Mouse (Mus musculus) layer of hippocampus, adult 9-10 months (tissue): ENCODE measurements around the gene Msmp.
"Not testable (repeated sequence)": the region's sequence is repeated elsewhere in the genome, so short reads cannot be mapped to it uniquely, and the experiment has no call there.

ENCODE experiments used
- DNase-seq: peaks from one replicate; pipeline ENCODE4 v3.0.0; 2022; ENCODE audit warnings: low spot score

Gene Msmp

DNA sequence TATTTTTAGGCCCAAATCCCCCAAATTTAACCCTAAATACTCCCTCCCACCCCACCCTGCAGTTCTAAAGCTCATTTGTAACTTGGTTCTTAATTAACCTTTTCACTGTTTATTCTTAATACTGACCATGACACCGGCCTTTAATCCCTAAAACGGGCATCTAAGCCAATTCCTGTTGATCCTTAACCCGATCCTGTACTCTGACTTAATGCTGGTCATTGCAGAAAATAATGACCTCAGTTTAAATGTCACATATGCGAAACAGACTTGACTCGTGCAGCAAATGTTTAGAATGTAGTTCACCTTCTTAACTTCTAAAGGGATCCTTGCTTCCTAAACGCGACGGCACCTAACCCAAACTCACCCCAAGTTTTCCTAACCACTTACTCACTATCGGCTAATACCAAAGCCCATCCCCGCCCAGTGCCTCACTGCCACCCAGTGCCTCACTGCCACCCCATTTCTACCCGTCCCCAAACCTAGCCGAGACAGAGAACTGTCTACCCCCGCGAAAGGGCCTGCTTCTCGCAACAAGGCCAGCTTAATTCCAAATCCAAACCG, 22.8 kb downstream of the Msmp start:
- no peak for DNase-seq

- no peak for DNase-seq
Measured at GRCm38 (mm10) chr4:43560976-43561375, 23.3 kb downstream of the Msmp start.

GRCm38 (mm10) chr4:43560243-43560611, 24.1 kb downstream of the Msmp start:
- DNase-seq, result no peak

DNA sequence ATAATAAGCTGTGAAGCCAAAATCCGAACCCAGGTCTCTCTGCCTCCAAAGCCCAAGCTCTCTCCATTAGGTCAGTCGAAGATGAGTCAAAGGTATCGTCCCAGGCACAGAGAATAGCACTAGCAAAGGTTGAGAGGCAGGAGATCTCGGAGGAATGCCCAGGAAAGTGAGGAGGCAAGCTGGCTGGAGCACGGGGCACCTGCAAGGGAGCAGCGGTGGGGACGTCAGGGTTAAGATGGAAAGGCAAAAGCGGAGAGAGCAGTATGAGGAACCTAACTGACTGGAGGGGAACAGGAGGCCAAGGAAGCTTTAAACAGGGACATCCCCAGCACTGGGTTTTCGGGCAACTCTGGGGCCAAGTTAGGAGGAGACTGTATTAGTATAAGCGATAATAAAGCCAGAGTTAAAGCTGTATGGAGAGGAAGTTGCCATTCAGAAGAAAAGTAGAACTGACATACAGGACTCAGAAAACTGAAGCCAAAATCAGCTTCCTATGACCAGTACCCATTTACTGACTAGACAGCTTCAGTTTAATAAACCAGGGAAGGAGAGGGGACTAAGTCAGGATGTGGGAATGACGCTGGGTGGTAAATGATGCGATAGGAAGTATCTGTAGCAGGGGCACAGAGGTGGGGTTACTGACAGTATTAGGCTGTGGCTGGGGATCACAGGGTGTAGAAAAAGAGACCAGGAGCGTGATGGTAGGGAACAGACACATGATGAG, 24.6 kb downstream of the Msmp start:
- DNase-seq, result no peak

GRCm38 (mm10) chr4:43558631-43559356, 25.5 kb downstream of the Msmp start:
- no peak for DNase-seq

GRCm38 (mm10) chr4:43558028-43558630, 26.2 kb downstream of the Msmp start:
- no peak for DNase-seq

GRCm38 (mm10) chr4:43555926-43556325, 28.4 kb downstream of the Msmp start:
- DNase-seq, result no peak

GRCm38 (mm10) chr4:43553891-43554290, 30.4 kb downstream of the Msmp start:
- DNase-seq, result no peak

- no peak for DNase-seq
Measured at GRCm38 (mm10) chr4:43552437-43552836, 31.9 kb downstream of the Msmp start.

DNA sequence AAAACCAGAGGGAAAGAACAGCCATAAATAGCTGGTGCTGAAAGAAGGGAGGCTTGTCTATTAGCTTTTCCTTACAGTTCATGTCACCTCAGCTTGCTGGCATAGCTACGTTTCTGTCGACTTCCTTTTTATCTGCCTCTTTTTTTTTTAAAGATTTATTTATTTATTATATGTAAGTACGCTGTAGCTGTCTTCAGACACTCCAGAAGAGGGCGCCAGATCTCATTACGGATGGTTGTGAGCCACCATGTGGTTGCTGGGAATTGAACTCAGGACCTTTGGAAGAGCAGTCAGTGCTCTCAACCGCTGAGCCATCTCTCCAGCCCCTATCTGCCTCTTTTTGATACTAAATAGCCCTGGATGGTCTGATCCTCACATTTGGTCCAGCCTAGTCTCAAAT, 32.4 kb downstream of the Msmp start:
- DNase-seq, result not testable (repeated sequence)

DNA sequence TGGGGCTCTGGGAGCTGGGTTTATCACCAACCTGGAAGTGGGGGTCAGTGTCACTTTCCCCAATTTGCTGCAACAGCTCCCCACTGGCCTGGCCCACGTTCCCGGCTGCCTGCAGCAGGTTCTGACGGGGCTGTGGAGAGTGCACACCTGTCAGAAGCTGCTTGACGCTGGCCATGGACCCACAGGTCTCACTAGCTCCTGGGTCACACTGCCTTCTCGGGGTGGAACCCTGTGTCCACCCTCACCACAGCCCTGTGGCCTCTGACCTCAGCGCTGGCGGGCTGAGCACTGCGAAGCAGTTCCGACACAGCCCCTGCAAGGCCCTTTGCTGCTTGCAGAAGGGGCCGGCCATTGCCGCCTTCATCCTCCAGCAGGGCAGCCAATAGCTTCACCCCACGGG, 35.2 kb downstream of the Msmp start:
- no peak for DNase-seq

GRCm38 (mm10) chr4:43547160-43547559, 37.1 kb downstream of the Msmp start:
- DNase-seq, result no peak

GRCm38 (mm10) chr4:43546375-43547047, 37.8 kb downstream of the Msmp start:
- no peak for DNase-seq

DNA sequence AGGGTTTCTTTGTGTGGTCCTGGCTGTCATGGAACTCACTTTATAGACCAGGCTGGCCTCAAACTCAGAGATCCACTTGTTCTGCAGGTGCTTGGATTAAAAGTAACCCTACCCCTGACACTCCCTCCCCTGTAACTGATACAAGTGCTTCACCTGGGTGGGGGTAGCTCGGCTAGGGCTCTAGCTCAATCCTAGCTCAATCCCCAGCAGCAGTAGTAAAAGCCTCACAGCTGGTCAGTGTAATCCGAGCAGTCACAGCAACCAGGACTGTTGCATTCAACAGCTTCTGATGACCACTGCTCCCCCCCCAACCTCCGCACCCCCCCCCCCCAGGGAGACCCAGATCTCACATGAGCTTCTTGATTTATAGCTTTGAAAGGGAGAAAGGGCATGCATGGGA, 42.2 kb downstream of the Msmp start:
- DNase-seq, result no peak

- no peak for DNase-seq
Measured at GRCm38 (mm10) chr4:43536031-43536430, 48.3 kb downstream of the Msmp start.

- no peak for DNase-seq
Measured at GRCm38 (mm10) chr4:43535628-43536027, 48.7 kb downstream of the Msmp start.

- no peak for DNase-seq
Measured at GRCm38 (mm10) chr4:43533270-43533669, 51.0 kb downstream of the Msmp start.
